Mouse (Mus musculus) forebrain, embryonic 14.5 days (tissue): ENCODE data around the gene Ust. TPM values are rescaled to one million over a fixed set of nuclear protein-coding genes. Genes with fewer than 3 reads are reported as not detected.
A peak's percentile ranks its signal among the peaks of the same experiment; 100 is the strongest.

ENCODE experiments used
- ATAC-seq: fragments of 200-750 bp; cut with Nextera tagmentation; 2 replicates; pipeline ENCODE4 v1.8.0; 2017; ENCODE audit warnings: mild to moderate bottlenecking, moderate library complexity
- DNase-seq: peaks from one replicate; pipeline ENCODE4 v3.0.0-alpha.2; 2015; ENCODE audit warnings: low spot score
- H3K27ac ChIP-seq: fragments of 300-500 bp; sonication (generic); 2 replicates; pipeline ENCODE4 v1.5.1; 2014; ENCODE audit warnings: low read depth, mild to moderate bottlenecking, control low read depth, low read length, moderate library complexity
- H3K27me3 ChIP-seq: fragments of 300-500 bp; sonication (generic); replicated peaks from 2 replicates; pipeline ENCODE4 v1.6.1; 2014; ENCODE audit warnings: low read length, control low read depth, mixed read lengths; ENCODE audit not compliant: control insufficient read depth, insufficient read depth
- H3K36me3 ChIP-seq: fragments of 300-500 bp; sonication (generic); 2 replicates; pipeline ENCODE4 v1.6.1; 2014; ENCODE audit warnings: low read length, control low read depth; ENCODE audit not compliant: control insufficient read depth, insufficient read depth
- H3K4me1 ChIP-seq: fragments of 300-500 bp; sonication (generic); 2 replicates; pipeline ENCODE4 v1.6.1; 2014; ENCODE audit warnings: antibody characterized with exemption, low read length, control low read depth; ENCODE audit not compliant: control insufficient read depth, insufficient read depth
- H3K4me2 ChIP-seq: fragments of 300-500 bp; sonication (generic); 2 replicates; pipeline ENCODE4 v1.6.1; 2014; ENCODE audit warnings: mild to moderate bottlenecking, control low read depth, low read length
- H3K4me3 ChIP-seq: fragments of 300-500 bp; sonication (generic); 2 replicates; pipeline ENCODE4 v1.5.1; 2014; ENCODE audit warnings: low read depth, low read length, control low read depth
- H3K9ac ChIP-seq: fragments of 300-500 bp; sonication (generic); 2 replicates; pipeline ENCODE4 v1.6.1; 2014; ENCODE audit warnings: mild to moderate bottlenecking, low read length, control low read depth, moderate library complexity
- H3K9me3 ChIP-seq: fragments of 300-500 bp; sonication (generic); replicated peaks from 2 replicates; pipeline ENCODE4 v1.6.1; 2016; ENCODE audit warnings: low read length, control low read depth, mixed read lengths; ENCODE audit not compliant: control insufficient read depth
- WGBS: fragments of 180-500 bp; shearing (Covaris S2); extraction: QIAGEN DNeasy Blood & Tissue Kit; methylation state at CpG from one replicate; pipeline ENCODE4 v1.1.7; 2014; 5-methylcytosine and 5-hydroxymethylcytosine counted together
- polyA plus RNA-seq: library from polyadenylated mRNA; unstranded; fragments of >200 nt; fragmentation: Nextera tagmentation; extraction: Ambion mirVana; gene quantifications from 2 replicates; pipeline ENCODE4 v1.2.1, GENCODE M21; 2014

Gene Ust
- polyA plus RNA-seq, 1 experiment from 2014 or later: 5.8 TPM

GRCm38 (mm10) chr10:8336601-8337000 lies 182.0 kb downstream of the Ust start:
- Histone ChIP-seq H3K27me3 (no peaks in the 10 kb centered on the region), H3K4me3 (no peak overlapping the region), H3K9ac (no peak overlapping the region), H3K27ac (no peak overlapping the region), H3K9me3 (no peaks in the 10 kb centered on the region), H3K4me1 (no peaks in the 10 kb centered on the region), H3K36me3 (no peaks in the 10 kb centered on the region), H3K4me2 (no peak overlapping the region)
- 57% methylated on average over 1 of the region's 1 CpGs for WGBS
- DNase-seq (peak; percentile 24), ATAC-seq (peak; percentile 40; the same call in 1 of the 2 replicates)

DNA sequence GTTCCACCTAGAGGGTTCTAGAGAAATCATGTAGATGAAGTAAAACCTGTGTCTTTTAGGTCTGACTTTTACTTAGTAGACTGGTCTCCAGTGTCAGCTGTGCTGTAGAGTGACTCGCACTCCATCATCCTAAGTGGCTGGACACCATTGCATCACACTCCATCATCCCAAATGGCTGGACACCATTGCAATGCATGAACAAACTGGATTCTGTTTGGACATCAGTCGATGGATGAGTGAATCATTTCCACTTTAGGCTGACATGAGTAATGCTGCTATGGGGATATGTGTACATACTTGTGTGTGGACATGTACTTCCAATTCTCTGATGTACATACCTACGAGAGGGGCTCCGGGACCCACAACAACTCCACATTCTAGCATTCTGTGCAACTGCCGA lies 187.7 kb downstream of the Ust start:
- H3K27me3 ChIP-seq: no peaks in the 10 kb centered on the region
- 91% methylated on average over 5 of the region's 5 CpGs for WGBS

DNA sequence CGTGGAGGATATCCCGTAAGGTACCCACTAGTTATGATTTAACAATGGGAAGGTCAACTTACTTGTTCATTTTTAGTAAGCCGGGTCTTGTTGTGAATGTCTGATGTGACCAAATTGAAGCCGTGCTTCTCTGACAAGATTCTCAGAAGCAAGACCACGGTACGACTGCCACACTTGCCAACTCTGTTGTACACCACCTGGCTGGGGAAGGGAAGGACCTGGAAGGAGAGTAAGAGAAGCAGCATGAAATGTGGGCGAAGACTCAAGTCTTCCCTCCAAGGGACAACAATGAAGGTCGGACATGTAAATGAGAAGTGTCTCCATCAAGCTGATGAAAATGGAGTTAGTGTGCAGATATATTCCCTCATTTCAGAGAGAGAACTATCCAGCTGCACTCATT lies 188.6 kb downstream of the Ust start:
- H3K4me1 ChIP-seq: no peaks in the 10 kb centered on the region
- H3K4me2 ChIP-seq: no peak overlapping the region
- no peaks in the 10 kb centered on the region for H3K36me3 ChIP-seq
- H3K27me3 ChIP-seq: no peaks in the 10 kb centered on the region
- no peak overlapping the region for H3K27ac ChIP-seq
- 92% methylated on average over 8 of the region's 8 CpGs for WGBS
- no peak overlapping the region for H3K9ac ChIP-seq
- DNase-seq (no peak), ATAC-seq (no peak)
- H3K4me3 ChIP-seq: no peak overlapping the region
- H3K9me3 ChIP-seq: no peaks in the 10 kb centered on the region

More for the DNA sequence above, 187.7 kb downstream of the Ust start:
- H3K4me2 ChIP-seq: no peak overlapping the region
- H3K4me3 ChIP-seq: no peak overlapping the region
- no peaks in the 10 kb centered on the region for H3K4me1 ChIP-seq
- ATAC-seq: no peak
- no peaks in the 10 kb centered on the region for H3K36me3 ChIP-seq
- no peak overlapping the region for H3K27ac ChIP-seq
- no peaks in the 10 kb centered on the region for H3K9me3 ChIP-seq
- DNase-seq: no peak
- H3K9ac ChIP-seq: no peak overlapping the region

DNA sequence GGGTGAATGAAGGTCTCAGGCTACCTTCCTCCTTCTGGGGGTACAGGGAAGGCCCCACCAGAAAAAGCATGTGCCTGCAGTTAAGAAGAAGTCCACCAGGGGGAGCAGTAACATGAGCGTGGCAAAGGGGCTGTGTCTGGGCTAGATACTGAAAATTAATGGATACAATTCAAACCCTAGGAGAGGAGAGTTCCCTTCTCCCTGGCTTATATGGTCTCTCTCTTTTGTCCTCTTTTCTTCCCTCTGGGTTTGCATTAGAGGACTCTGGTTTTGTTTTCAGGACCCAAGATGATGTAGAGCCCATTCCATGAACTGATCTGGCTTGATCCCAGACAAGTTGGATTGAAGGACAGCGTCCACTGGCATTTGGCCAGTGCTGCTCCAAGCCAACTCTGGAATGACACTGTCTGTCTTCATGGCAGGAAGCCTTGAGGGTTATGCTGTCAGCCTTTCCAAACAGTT lies 195.3 kb downstream of the Ust start:
- Histone ChIP-seq H3K4me3 (no peak overlapping the region), H3K4me2 (no peak overlapping the region), H3K27me3 (no peaks in the 10 kb centered on the region), H3K4me1 (no peaks in the 10 kb centered on the region), H3K27ac (no peak overlapping the region), H3K9ac (no peak overlapping the region), H3K36me3 (no peaks in the 10 kb centered on the region), H3K9me3 (no peaks in the 10 kb centered on the region)
- ATAC-seq (peak; percentile 58; the same call in 1 of the 2 replicates), DNase-seq (peak; percentile 59)
- 33% methylated on average over 2 of the region's 2 CpGs for WGBS

- no peaks in the 10 kb centered on the region for H3K9me3 ChIP-seq
- no peaks in the 10 kb centered on the region for H3K36me3 ChIP-seq
- no peak overlapping the region for H3K4me3 ChIP-seq
- no peak overlapping the region for H3K4me2 ChIP-seq
- no peak overlapping the region for H3K9ac ChIP-seq
- DNase-seq (no peak), ATAC-seq (no peak)
- no peak overlapping the region for H3K27ac ChIP-seq
- H3K4me1 ChIP-seq: no peaks in the 10 kb centered on the region
- H3K27me3 ChIP-seq: no peaks in the 10 kb centered on the region
These were observed 197.9 kb downstream of the Ust start for GRCm38 (mm10) chr10:8320771-8321170.

DNA sequence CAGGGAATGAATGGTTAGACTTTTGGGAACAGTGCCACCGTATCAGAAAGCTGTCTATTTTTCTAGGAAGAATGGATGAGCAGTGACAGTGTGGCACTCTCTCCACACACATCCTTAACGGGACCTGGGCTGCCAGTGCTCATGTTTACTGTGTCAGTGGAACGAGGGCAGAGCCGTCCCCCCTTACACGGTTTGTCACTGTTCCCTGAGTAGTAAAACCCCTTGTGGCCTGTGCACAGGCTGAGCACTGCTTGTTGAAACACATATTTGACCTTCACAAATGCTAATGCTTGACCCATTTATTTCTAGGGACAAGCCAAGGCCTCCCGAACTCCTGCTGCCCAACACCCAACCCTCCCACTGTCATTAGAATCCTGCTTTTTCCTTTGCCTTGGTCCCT lies 209.2 kb downstream of the Ust start:
- Histone ChIP-seq H3K4me3 (no peak overlapping the region), H3K27ac (no peak overlapping the region), H3K9me3 (no peaks in the 10 kb centered on the region), H3K27me3 (no peaks in the 10 kb centered on the region), H3K36me3 (no peaks in the 10 kb centered on the region), H3K9ac (no peak overlapping the region), H3K4me1 (0 out of 2 replicates have a peak, but pooled peaks cover 2% of the 10 kb centered on the region), H3K4me2 (no peak overlapping the region)
- ATAC-seq: no peak
- 56% methylated on average over 6 of the region's 6 CpGs for WGBS
- peak; percentile 18 for DNase-seq

GRCm38 (mm10) chr10:8304211-8304610 lies 214.4 kb downstream of the Ust start:
- no peak overlapping the region for H3K27ac ChIP-seq
- no peak for DNase-seq
- H3K9me3 ChIP-seq: no peaks in the 10 kb centered on the region
- 69% methylated on average over 4 of the region's 4 CpGs for WGBS
- no peak overlapping the region for H3K4me2 ChIP-seq
- H3K4me1 ChIP-seq: 0 out of 2 replicates have a peak, but pooled peaks cover 2% of the 10 kb centered on the region
- no peaks in the 10 kb centered on the region for H3K27me3 ChIP-seq
- H3K9ac ChIP-seq: no peak overlapping the region
- ATAC-seq: no peak
- no peaks in the 10 kb centered on the region for H3K36me3 ChIP-seq
- H3K4me3 ChIP-seq: no peak overlapping the region

- DNase-seq: peak; percentile 8
- WGBS: 90% methylated on average over 1 of the region's 1 CpGs
- Histone ChIP-seq H3K4me2 (no peak overlapping the region), H3K9me3 (no peaks in the 10 kb centered on the region), H3K27ac (no peak overlapping the region), H3K4me1 (no peaks in the 10 kb centered on the region), H3K4me3 (no peak overlapping the region), H3K36me3 (no peaks in the 10 kb centered on the region), H3K9ac (no peak overlapping the region), H3K27me3 (no peaks in the 10 kb centered on the region)
- no peak for ATAC-seq
These were observed 219.5 kb downstream of the Ust start for GRCm38 (mm10) chr10:8299166-8299565.

- no peak overlapping the region for H3K4me2 ChIP-seq
- WGBS: 29% methylated on average over 2 of the region's 2 CpGs
- no peaks in the 10 kb centered on the region for H3K36me3 ChIP-seq
- DNase-seq (no peak), ATAC-seq (no peak)
- no peak overlapping the region for H3K9ac ChIP-seq
- no peak overlapping the region for H3K27ac ChIP-seq
- no peaks in the 10 kb centered on the region for H3K9me3 ChIP-seq
- H3K4me3 ChIP-seq: no peak overlapping the region
- H3K27me3 ChIP-seq: no peaks in the 10 kb centered on the region
- no peaks in the 10 kb centered on the region for H3K4me1 ChIP-seq
These were observed 221.4 kb downstream of the Ust start for GRCm38 (mm10) chr10:8297214-8297613.
